Mouse (Mus musculus): Measurements from ENCODE around the gene Fbxl15. TPM values are rescaled to one million over a fixed set of nuclear protein-coding genes. Genes with fewer than 3 reads are reported as not detected.

The Fbxl15 gene
- polyA plus RNA-seq, 1 experiment from 2014 or later, result 27.1 TPM

GRCm38 (mm10) chr19:46312566-46312965 lies 15.4 kb upstream of the Fbxl15 start:
- 86% methylated on average over 21 of the region's 21 CpGs for WGBS
- no peak for ATAC-seq (ENCODE audit: low FRiP score)
- H3K4me2 ChIP-seq (replicated peaks; ENCODE audit: low read depth, low read length), result no peak overlapping the region
- no peak for DNase-seq (ENCODE audit: low spot score)
- H3K27ac ChIP-seq (ENCODE audit: low read depth, low read length), result no peak overlapping the region
- H3K9me3 ChIP-seq (ENCODE audit: control insufficient read depth, low read length), result no peaks in the 10 kb centered on the region
- H3K4me1 ChIP-seq (replicated peaks; ENCODE audit: control insufficient read depth, insufficient read depth, low read length), result no peaks in the 10 kb centered on the region
- no peak overlapping the region for H3K4me3 ChIP-seq (ENCODE audit: low read depth, low read length)
- H3K36me3 ChIP-seq (ENCODE audit: control insufficient read depth, insufficient read depth, low read length), result no peaks in the 10 kb centered on the region
- H3K27me3 ChIP-seq (ENCODE audit: control insufficient read depth, insufficient read depth, low read length), result peaks cover 56% of the 10 kb centered on the region
- no peak overlapping the region for H3K9ac ChIP-seq (ENCODE audit: low read depth, low read length)

GRCm38 (mm10) chr19:46313116-46313515 lies 14.9 kb upstream of the Fbxl15 start:
- 88% methylated on average over 9 of the region's 9 CpGs for WGBS
- H3K27me3 ChIP-seq (ENCODE audit: control insufficient read depth, insufficient read depth, low read length), result peaks cover 56% of the 10 kb centered on the region
- no peaks in the 10 kb centered on the region for H3K36me3 ChIP-seq (ENCODE audit: control insufficient read depth, insufficient read depth, low read length)
- H3K4me3 ChIP-seq (ENCODE audit: low read depth, low read length), result no peak overlapping the region
- no peak overlapping the region for H3K27ac ChIP-seq (ENCODE audit: low read depth, low read length)
- 0 out of 2 replicates have a peak, but pooled peaks cover under 1% of the 10 kb centered on the region for H3K4me1 ChIP-seq (replicated peaks; ENCODE audit: control insufficient read depth, insufficient read depth, low read length)
- ATAC-seq (ENCODE audit: low FRiP score) (no peak), DNase-seq (ENCODE audit: low spot score) (no peak)
- H3K4me2 ChIP-seq (replicated peaks; ENCODE audit: low read depth, low read length), result no peak overlapping the region
- no peaks in the 10 kb centered on the region for H3K9me3 ChIP-seq (ENCODE audit: control insufficient read depth, low read length)
- no peak overlapping the region for H3K9ac ChIP-seq (ENCODE audit: low read depth, low read length)

- H3K4me1 ChIP-seq (replicated peaks; ENCODE audit: control insufficient read depth, insufficient read depth, low read length), result 0 out of 2 replicates have a peak, but pooled peaks cover 2% of the 10 kb centered on the region
- ATAC-seq (ENCODE audit: low FRiP score) (no peak), DNase-seq (ENCODE audit: low spot score) (no peak)
- WGBS, result 75% methylated on average over 6 of the region's 6 CpGs
- H3K9ac ChIP-seq (ENCODE audit: low read depth, low read length), result no peak overlapping the region
- peaks cover 59% of the 10 kb centered on the region for H3K27me3 ChIP-seq (ENCODE audit: control insufficient read depth, insufficient read depth, low read length)
- no peak overlapping the region for H3K4me2 ChIP-seq (replicated peaks; ENCODE audit: low read depth, low read length)
- no peak overlapping the region for H3K4me3 ChIP-seq (ENCODE audit: low read depth, low read length)
- no peak overlapping the region for H3K27ac ChIP-seq (ENCODE audit: low read depth, low read length)
- H3K9me3 ChIP-seq (ENCODE audit: control insufficient read depth, low read length), result no peaks in the 10 kb centered on the region
- no peaks in the 10 kb centered on the region for H3K36me3 ChIP-seq (ENCODE audit: control insufficient read depth, insufficient read depth, low read length)
These were observed 14.4 kb upstream of the Fbxl15 start for GRCm38 (mm10) chr19:46313591-46313990.

GRCm38 (mm10) chr19:46314151-46314601 lies 13.8 kb upstream of the Fbxl15 start:
- peaks cover 61% of the 10 kb centered on the region for H3K27me3 ChIP-seq (ENCODE audit: control insufficient read depth, insufficient read depth, low read length)
- H3K4me1 ChIP-seq (replicated peaks; ENCODE audit: control insufficient read depth, insufficient read depth, low read length), result 0 out of 2 replicates have a peak, but pooled peaks cover 2% of the 10 kb centered on the region
- no peak for DNase-seq (ENCODE audit: low spot score)
- no peaks in the 10 kb centered on the region for H3K36me3 ChIP-seq (ENCODE audit: control insufficient read depth, insufficient read depth, low read length)
- WGBS, result 16% methylated on average over 18 of the region's 18 CpGs
- H3K4me2 ChIP-seq (replicated peaks; ENCODE audit: low read depth, low read length), result no peak overlapping the region
- no peaks in the 10 kb centered on the region for H3K9me3 ChIP-seq (ENCODE audit: control insufficient read depth, low read length)
- H3K9ac ChIP-seq (ENCODE audit: low read depth, low read length), result no peak overlapping the region
- ATAC-seq (ENCODE audit: low FRiP score), result no peak
- no peak overlapping the region for H3K27ac ChIP-seq (ENCODE audit: low read depth, low read length)
- no peak overlapping the region for H3K4me3 ChIP-seq (ENCODE audit: low read depth, low read length)

- ATAC-seq (ENCODE audit: low FRiP score), result no peak
- 46% methylated on average over 14 of the region's 14 CpGs for WGBS
- Histone ChIP-seq H3K36me3 (ENCODE audit: control insufficient read depth, insufficient read depth, low read length) (no peaks in the 10 kb centered on the region), H3K27me3 (ENCODE audit: control insufficient read depth, insufficient read depth, low read length) (peaks cover 69% of the 10 kb centered on the region), H3K9me3 (ENCODE audit: control insufficient read depth, low read length) (no peaks in the 10 kb centered on the region), H3K27ac (ENCODE audit: low read depth, low read length) (no peak overlapping the region), H3K4me2 (replicated peaks; ENCODE audit: low read depth, low read length) (no peak overlapping the region), H3K4me1 (replicated peaks; ENCODE audit: control insufficient read depth, insufficient read depth, low read length) (0 out of 2 replicates have a peak, but pooled peaks cover 2% of the 10 kb centered on the region), H3K4me3 (ENCODE audit: low read depth, low read length) (no peak overlapping the region), H3K9ac (ENCODE audit: low read depth, low read length) (no peak overlapping the region)
- DNase-seq (ENCODE audit: low spot score), result no peak
These were observed 12.9 kb upstream of the Fbxl15 start for GRCm38 (mm10) chr19:46314872-46315742.

GRCm38 (mm10) chr19:46315752-46316610 lies 12.0 kb upstream of the Fbxl15 start:
- Histone ChIP-seq H3K27ac (ENCODE audit: low read depth, low read length) (no peak overlapping the region), H3K9ac (ENCODE audit: low read depth, low read length) (no peak overlapping the region), H3K4me1 (replicated peaks; ENCODE audit: control insufficient read depth, insufficient read depth, low read length) (peaks cover 7% of the 10 kb centered on the region), H3K4me2 (replicated peaks; ENCODE audit: low read depth, low read length) (no peak overlapping the region), H3K4me3 (ENCODE audit: low read depth, low read length) (no peak overlapping the region), H3K9me3 (ENCODE audit: control insufficient read depth, low read length) (no peaks in the 10 kb centered on the region), H3K27me3 (ENCODE audit: control insufficient read depth, insufficient read depth, low read length) (peaks cover 75% of the 10 kb centered on the region), H3K36me3 (ENCODE audit: control insufficient read depth, insufficient read depth, low read length) (no peaks in the 10 kb centered on the region)
- WGBS, result 60% methylated on average over 12 of the region's 12 CpGs
- DNase-seq (ENCODE audit: low spot score) (no peak), ATAC-seq (ENCODE audit: low FRiP score) (no peak)

GRCm38 (mm10) chr19:46316846-46317545 lies 11.0 kb upstream of the Fbxl15 start:
- no peak for ATAC-seq (ENCODE audit: low FRiP score)

GRCm38 (mm10) chr19:46317546-46317885 lies 10.5 kb upstream of the Fbxl15 start:
- peaks cover 20% of the 10 kb centered on the region for H3K4me1 ChIP-seq (replicated peaks; ENCODE audit: control insufficient read depth, insufficient read depth, low read length)
- peak overlapping the region; percentile 58 for H3K4me2 ChIP-seq (replicated peaks; ENCODE audit: low read depth, low read length)
- H3K27me3 ChIP-seq (ENCODE audit: control insufficient read depth, insufficient read depth, low read length), result peaks cover 75% of the 10 kb centered on the region
- peak overlapping the region; percentile 38 for H3K4me3 ChIP-seq (ENCODE audit: low read depth, low read length)
- DNase-seq (ENCODE audit: low spot score), result peak; percentile 41
- no peaks in the 10 kb centered on the region for H3K9me3 ChIP-seq (ENCODE audit: control insufficient read depth, low read length)
- 2% methylated on average over 29 of the region's 48 CpGs for WGBS
- H3K9ac ChIP-seq (ENCODE audit: low read depth, low read length), result peak overlapping the region; percentile 47
- H3K36me3 ChIP-seq (ENCODE audit: control insufficient read depth, insufficient read depth, low read length), result no peaks in the 10 kb centered on the region
- no peak for ATAC-seq (ENCODE audit: low FRiP score)
- H3K27ac ChIP-seq (ENCODE audit: low read depth, low read length), result 0 out of 2 replicates have a peak overlapping the region, but pooled peaks have one; percentile 10

More at GRCm38 (mm10) chr19:46316846-46317545, 11.0 kb upstream of the Fbxl15 start:
- 40% methylated on average over 15 of the region's 15 CpGs for WGBS
- H3K4me1 ChIP-seq (replicated peaks; ENCODE audit: control insufficient read depth, insufficient read depth, low read length), result peaks cover 15% of the 10 kb centered on the region
- peaks cover 75% of the 10 kb centered on the region for H3K27me3 ChIP-seq (ENCODE audit: control insufficient read depth, insufficient read depth, low read length)
- DNase-seq (ENCODE audit: low spot score), result no peak
- H3K4me2 ChIP-seq (replicated peaks; ENCODE audit: low read depth, low read length), result peak overlapping the region; percentile 58
- H3K9ac ChIP-seq (ENCODE audit: low read depth, low read length), result peak overlapping the region; percentile 47; the same call in 1 of the 2 replicates
- H3K27ac ChIP-seq (ENCODE audit: low read depth, low read length), result no peak overlapping the region
- H3K9me3 ChIP-seq (ENCODE audit: control insufficient read depth, low read length), result no peaks in the 10 kb centered on the region
- no peaks in the 10 kb centered on the region for H3K36me3 ChIP-seq (ENCODE audit: control insufficient read depth, insufficient read depth, low read length)
- H3K4me3 ChIP-seq (ENCODE audit: low read depth, low read length), result peak overlapping the region; percentile 38
